Mouse (Mus musculus) limb, embryonic 14.5 days (tissue): ENCODE data around the gene Mrpl40. TPM values are rescaled to one million over a fixed set of nuclear protein-coding genes. Genes with fewer than 3 reads are reported as not detected.
"Not testable (repeated sequence)": the region's sequence is repeated elsewhere in the genome, so short reads cannot be mapped to it uniquely, and the experiment has no call there.

Experiments
- ATAC-seq: fragments of 200-750 bp; cut with Nextera tagmentation; 2 replicates; pipeline ENCODE4 v1.8.0; 2017; ENCODE audit warnings: low read depth, moderate number of reproducible peaks, moderate TSS enrichment; ENCODE audit not compliant: low FRiP score
- DNase-seq: peaks from one replicate; pipeline ENCODE4 v3.0.0-alpha.2; 2015; ENCODE audit warnings: low spot score
- H3K27ac ChIP-seq: fragments of 300-500 bp; sonication (generic); replicated peaks from 2 replicates; pipeline ENCODE4 v1.5.1; 2014; ENCODE audit warnings: low read depth, mild to moderate bottlenecking, low read length, moderate library complexity, mixed read lengths
- H3K27me3 ChIP-seq: fragments of 300-500 bp; sonication (generic); 2 replicates; pipeline ENCODE4 v1.6.1; 2014; ENCODE audit warnings: low read length, mixed read lengths; ENCODE audit not compliant: control insufficient read depth, insufficient read depth
- H3K36me3 ChIP-seq: fragments of 300-500 bp; sonication (generic); 2 replicates; pipeline ENCODE4 v1.6.1; 2014; ENCODE audit warnings: mild to moderate bottlenecking, low read length, moderate library complexity, mixed read lengths; ENCODE audit not compliant: control insufficient read depth, insufficient read depth
- H3K4me1 ChIP-seq: fragments of 300-500 bp; sonication (generic); 2 replicates; pipeline ENCODE4 v1.6.1; 2014; ENCODE audit warnings: antibody characterized with exemption, low read length, mixed read lengths; ENCODE audit not compliant: control insufficient read depth, insufficient read depth
- H3K4me2 ChIP-seq: fragments of 300-500 bp; sonication (generic); replicated peaks from 2 replicates; pipeline ENCODE4 v1.6.1; 2014; ENCODE audit warnings: low read depth, mild to moderate bottlenecking, low read length, moderate library complexity; ENCODE audit not compliant: severe bottlenecking
- H3K4me3 ChIP-seq: fragments of 300-500 bp; sonication (generic); replicated peaks from 2 replicates; pipeline ENCODE4 v1.5.1; 2014; ENCODE audit warnings: low read length
- H3K9ac ChIP-seq: fragments of 300-500 bp; sonication (generic); 2 replicates; pipeline ENCODE4 v1.6.1; 2014; ENCODE audit warnings: mild to moderate bottlenecking, low read depth, low read length, moderate library complexity; ENCODE audit not compliant: severe bottlenecking
- H3K9me3 ChIP-seq: fragments of 300-500 bp; sonication (generic); 2 replicates; pipeline ENCODE4 v1.6.1; 2016; ENCODE audit warnings: low read length; ENCODE audit not compliant: control insufficient read depth
- POLR2A ChIP-seq: fragments of 200-500 bp; IDR thresholded peaks from 2 replicates; pipeline ENCODE4 v1.8.0; 2012; ENCODE audit warnings: inconsistent platforms, mild to moderate bottlenecking, moderate library complexity, borderline replicate concordance; ENCODE audit not compliant: insufficient read depth, insufficient read length; ENCODE audit errors: extremely low read depth
- WGBS: fragments of 180-500 bp; shearing (Covaris S2); extraction: QIAGEN DNeasy Blood & Tissue Kit; methylation state at CpG from one replicate; pipeline ENCODE4 v1.1.7; 2014; 5-methylcytosine and 5-hydroxymethylcytosine counted together
- polyA plus RNA-seq, 2 experiments: library from polyadenylated mRNA; depleted of rRNA in 1 of 2; stranded (reverse) in 1 of 2; unstranded in 1 of 2; fragments of >200 nt; fragmentation: Nextera tagmentation in 1 of 2; extraction: Ambion mirVana in 1 of 2; gene quantifications; 2 replicates each; pipeline versions ENCODE4 v1.2.1 to v1.2.3; 2012 to 2014

Mrpl40 gene
- polyA plus RNA-seq, 2 experiments = 30.4 to 65.6 TPM

- Histone ChIP-seq H3K4me1 (no peaks in the 10 kb centered on the region; the same call in 1 of the 2 replicates), H3K9ac (peak overlapping the region; percentile 88), H3K4me2 (peak overlapping the region; percentile 82), H3K27me3 (no peaks in the 10 kb centered on the region), H3K9me3 (no peaks in the 10 kb centered on the region), H3K36me3 (peaks cover 33% of the 10 kb centered on the region), H3K4me3 (peak overlapping the region; percentile 87), H3K27ac (peak overlapping the region; percentile 92)
- ATAC-seq (no peak; the same call in 1 of the 2 replicates), DNase-seq (no peak)
- no peak; the same call in 1 of the 2 replicates for TF ChIP-seq POLR2A
- under 1% methylated on average over 17 of the region's 17 CpGs for WGBS
These were observed 596 bp downstream of the Mrpl40 start for GRCm38 (mm10) chr16:18876091-18876441.

GRCm38 (mm10) chr16:18870495-18870894, 6.2 kb downstream of the Mrpl40 start:
- not testable (repeated sequence) for H3K27me3 ChIP-seq, H3K4me3 ChIP-seq, H3K9ac ChIP-seq, H3K9me3 ChIP-seq, H3K27ac ChIP-seq, H3K4me2 ChIP-seq, H3K4me1 ChIP-seq, DNase-seq, ATAC-seq
- 83% methylated on average over 1 of the region's 1 CpGs for WGBS
- peaks cover 33% of the 10 kb centered on the region for H3K36me3 ChIP-seq

DNA sequence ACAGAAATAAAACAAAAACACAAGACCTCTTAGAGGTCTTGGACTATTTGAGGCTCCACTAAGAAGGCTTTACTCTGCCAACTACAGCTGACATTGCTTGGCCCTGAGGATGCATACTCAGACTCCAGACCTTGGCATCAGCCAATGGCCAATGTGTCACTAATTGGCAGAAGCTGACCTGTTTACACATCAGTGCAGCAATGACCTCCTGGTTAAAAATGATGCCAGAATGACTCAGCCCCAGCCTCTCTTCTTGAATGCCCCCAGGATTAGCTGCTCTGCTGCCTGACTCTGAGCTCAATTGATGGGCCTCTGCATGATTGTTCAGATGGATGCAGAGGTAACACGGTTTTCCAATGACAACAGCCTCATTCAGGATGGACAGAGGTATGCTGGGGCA, 16.5 kb downstream of the Mrpl40 start:
- DNase-seq (no peak), ATAC-seq (no peak)
- Histone ChIP-seq H3K36me3 (no peaks in the 10 kb centered on the region), H3K9ac (no peak overlapping the region), H3K4me3 (no peak overlapping the region), H3K27me3 (no peaks in the 10 kb centered on the region), H3K4me1 (no peaks in the 10 kb centered on the region), H3K9me3 (no peaks in the 10 kb centered on the region), H3K4me2 (no peak overlapping the region), H3K27ac (no peak overlapping the region)
- WGBS = 57% methylated on average over 1 of the region's 1 CpGs
- no peak for TF ChIP-seq POLR2A

- DNase-seq (peak; percentile 60), ATAC-seq (no peak)
- TF ChIP-seq POLR2A = no peak
- Histone ChIP-seq H3K36me3 (no peaks in the 10 kb centered on the region), H3K4me2 (no peak overlapping the region), H3K4me3 (no peak overlapping the region), H3K9ac (no peak overlapping the region), H3K27me3 (no peaks in the 10 kb centered on the region), H3K27ac (no peak overlapping the region), H3K4me1 (no peaks in the 10 kb centered on the region), H3K9me3 (no peaks in the 10 kb centered on the region)
These were observed 18.1 kb downstream of the Mrpl40 start for GRCm38 (mm10) chr16:18858551-18858950.

DNA sequence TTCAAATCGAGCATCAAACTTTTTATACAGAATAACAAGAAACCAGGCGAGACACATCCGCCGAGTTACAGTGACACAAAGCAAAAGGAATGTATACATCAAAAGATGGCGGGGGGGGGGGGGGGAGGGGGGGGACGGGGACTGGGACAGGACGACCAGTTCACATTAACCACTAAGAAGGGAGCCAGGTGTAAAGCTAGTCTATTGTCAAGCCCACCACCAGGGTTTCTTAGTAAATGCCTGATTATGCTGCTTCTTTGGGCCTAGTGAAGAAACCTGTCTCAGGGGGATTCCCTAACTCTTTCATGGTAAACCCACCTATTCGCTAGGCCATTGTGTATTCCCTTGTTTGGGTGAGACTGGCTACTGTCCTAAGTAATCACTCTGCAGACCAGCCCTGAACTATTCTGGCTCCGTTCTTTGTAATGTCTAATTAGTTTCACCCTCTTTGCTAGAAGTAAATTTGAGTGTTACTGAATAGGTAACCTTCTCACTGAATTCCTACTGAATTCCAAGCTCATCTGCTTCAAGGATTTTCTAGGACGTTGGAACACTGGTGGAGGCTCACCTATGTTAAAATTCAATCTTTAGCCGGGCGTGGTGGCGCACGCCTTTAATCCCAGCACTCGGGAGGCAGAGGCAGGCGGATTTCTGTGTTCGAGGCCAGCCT, 27.0 kb downstream of the Mrpl40 start:
- not testable (repeated sequence) for DNase-seq, H3K4me2 ChIP-seq, H3K36me3 ChIP-seq, H3K4me3 ChIP-seq, H3K9ac ChIP-seq, H3K9me3 ChIP-seq, H3K27ac ChIP-seq, H3K27me3 ChIP-seq, ATAC-seq, H3K4me1 ChIP-seq
- WGBS = 90% methylated on average over 15 of the region's 17 CpGs
